Mouse (Mus musculus) left cerebral cortex, postnatal 25 days (tissue): ENCODE results near the gene C130060K24Rik. TPM values are rescaled to one million over a fixed set of nuclear protein-coding genes. Genes with fewer than 3 reads are reported as not detected.

Experiments used
- DNase-seq, 2 experiments: peaks; one replicate each; pipeline ENCODE4 v3.0.0; 2022; ENCODE audit warnings: low spot score in 2 of 2, mixed read lengths in 1 of 2
- intact Hi-C: fragments of 180-260 bp; cut with DNase I; formaldehyde crosslinking; loops from one replicate; pipeline ENCODE4 v1.15.1; 2025
- total RNA-seq, 2 experiments: library from RNA; stranded (reverse); gene quantifications; 2 replicates each; pipeline ENCODE4 v1.2.3; 2021

The C130060K24Rik gene
- total RNA-seq, result under 1 TPM; 0.43 to 0.87 TPM

GRCm38 (mm10) chr6:65380918-65381772 is at the start of gene C130060K24Rik:
C130060K24Rik (plus strand) TSS chr6:65381105.
- peak; percentile 1 to 4 for DNase-seq
- intact Hi-C loops, result no loop called here

DNA sequence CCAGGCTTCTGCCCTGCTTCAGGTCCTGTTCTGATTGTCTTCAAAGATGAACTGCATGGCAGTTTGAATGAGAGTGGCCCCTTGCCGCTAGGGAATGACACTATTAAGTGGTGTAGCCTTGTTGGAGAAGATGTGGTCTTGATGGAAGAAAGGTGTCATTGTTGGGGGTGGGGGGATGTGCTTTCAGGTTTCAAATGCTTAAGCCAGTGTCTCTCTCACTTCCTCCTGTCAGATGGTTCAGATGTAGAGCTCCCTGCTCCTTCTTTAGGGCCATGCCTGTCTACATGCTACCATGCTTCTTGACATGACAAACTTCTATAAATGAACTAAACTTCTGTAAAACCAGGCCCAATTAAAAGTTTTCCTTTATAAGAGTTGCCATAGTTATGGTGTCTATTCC is 46.7 kb upstream of the C130060K24Rik start:
- DNase-seq, result no peak
- intact Hi-C loops, result no loop called here

- intact Hi-C loops, result no loop called here
- no peak for DNase-seq
These were observed 41.5 kb upstream of the C130060K24Rik start for GRCm38 (mm10) chr6:65339391-65339790.

DNA sequence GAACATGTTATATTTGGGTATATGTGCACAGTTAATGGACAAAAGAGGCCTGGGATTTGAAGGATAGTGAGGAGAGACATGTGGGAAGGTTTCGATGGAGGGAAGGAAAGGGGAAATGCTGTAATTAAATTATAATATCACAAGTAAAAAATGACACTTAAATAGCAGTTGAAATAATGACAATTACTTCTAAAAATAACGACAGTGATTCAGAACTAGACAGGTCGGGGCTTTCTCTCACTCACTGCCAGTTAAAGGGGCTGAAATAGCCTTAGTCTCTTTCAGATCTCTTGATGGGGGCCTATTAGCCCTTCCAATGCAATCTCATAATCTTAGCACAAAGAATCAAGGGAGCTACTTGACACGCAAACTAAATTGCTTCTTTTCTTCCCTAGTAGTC is 39.5 kb upstream of the C130060K24Rik start:
- intact Hi-C loops, result no loop called here
- DNase-seq, result no peak

GRCm38 (mm10) chr6:65347736-65348135 is 33.2 kb upstream of the C130060K24Rik start:
- intact Hi-C loops, result no loop called here
- no peak for DNase-seq

DNA sequence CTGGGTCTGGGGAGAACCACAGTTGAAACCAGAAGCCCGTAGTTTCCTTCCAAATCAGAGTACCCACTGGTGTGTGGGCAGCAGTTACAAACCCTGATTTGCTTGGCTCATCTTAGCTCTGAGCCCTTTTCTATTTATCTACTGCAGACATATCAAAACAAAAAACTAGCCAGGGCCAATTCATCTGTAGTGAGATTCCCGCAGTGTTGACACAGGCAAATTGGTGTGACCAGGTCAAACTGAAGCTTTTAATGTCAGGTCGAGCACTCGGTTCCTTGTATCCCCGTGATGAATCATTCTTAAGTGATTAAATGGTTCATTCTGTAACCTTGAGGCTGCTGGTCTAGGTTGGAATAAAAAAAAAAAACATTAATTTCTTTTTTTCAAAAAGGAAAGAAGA is 32.6 kb upstream of the C130060K24Rik start:
- no peak for DNase-seq
- intact Hi-C loops, result no loop called here

DNA sequence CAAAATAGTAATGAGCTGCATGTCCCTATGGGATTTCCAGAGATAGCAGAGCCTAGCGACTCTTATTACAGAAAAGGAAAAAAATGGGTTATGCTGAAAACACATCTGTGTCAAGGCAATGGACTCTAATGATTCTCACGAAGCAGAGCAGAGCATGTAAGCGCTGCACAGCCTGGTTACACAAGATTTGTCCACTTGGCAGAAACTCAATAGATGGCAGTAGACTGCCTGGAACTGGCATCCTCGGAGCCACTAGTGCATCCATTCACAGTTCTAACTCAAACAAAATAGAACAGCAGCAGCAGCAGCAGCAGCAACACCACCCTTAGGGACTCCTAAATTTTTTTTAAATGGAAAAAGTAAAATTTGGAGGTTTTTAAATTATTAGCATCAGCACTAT is 29.3 kb upstream of the C130060K24Rik start:
- intact Hi-C loops, result no loop called here
- DNase-seq, result no peak

DNA sequence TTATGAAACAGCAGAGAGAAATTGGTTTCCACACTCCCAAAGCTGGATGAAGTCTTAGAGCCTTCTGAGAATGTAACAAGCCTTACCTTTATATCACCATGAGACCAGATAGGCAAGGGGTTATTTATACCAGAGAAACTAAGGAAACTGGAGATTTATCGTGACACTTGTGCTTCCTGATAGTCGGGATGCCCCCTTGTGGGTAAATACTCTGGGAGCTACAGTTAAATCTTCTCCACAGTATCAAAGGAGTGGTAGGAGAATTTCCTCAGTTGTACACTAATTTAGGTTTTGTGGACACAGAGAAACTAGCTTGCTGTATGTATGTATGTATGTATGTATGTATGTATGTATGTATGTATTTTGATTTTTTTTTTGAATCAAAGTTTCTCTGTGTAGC is 5.0 kb upstream of the C130060K24Rik start:
- no peak for DNase-seq
- intact Hi-C loops, result no loop called here

DNA sequence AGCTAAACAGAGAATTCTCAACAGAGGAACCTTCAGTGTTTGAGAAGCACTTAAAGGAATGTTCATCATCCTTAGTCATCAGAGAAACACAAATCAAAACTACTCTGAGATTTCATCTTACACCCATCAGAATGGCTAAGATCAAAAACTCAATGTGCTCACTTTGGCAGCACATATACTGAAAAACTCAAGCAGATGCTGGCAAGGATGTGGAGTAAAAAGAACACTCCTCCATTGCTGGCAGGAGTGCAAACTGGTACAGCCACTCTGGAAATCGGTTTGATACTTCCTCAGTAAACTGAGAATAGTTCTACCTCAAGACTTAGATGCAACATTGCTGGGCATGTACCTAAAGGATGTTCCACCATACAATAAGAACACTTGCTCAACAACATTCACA is 41.0 kb downstream of the C130060K24Rik start:
- DNase-seq, result peak in 1 of 2 experiments; percentile 53
- intact Hi-C loops, result no loop called here

- intact Hi-C loops, result no loop called here
- DNase-seq, result peak in 1 of 2 experiments; percentile 45
These were observed 46.2 kb downstream of the C130060K24Rik start for GRCm38 (mm10) chr6:65427065-65427464.

DNA sequence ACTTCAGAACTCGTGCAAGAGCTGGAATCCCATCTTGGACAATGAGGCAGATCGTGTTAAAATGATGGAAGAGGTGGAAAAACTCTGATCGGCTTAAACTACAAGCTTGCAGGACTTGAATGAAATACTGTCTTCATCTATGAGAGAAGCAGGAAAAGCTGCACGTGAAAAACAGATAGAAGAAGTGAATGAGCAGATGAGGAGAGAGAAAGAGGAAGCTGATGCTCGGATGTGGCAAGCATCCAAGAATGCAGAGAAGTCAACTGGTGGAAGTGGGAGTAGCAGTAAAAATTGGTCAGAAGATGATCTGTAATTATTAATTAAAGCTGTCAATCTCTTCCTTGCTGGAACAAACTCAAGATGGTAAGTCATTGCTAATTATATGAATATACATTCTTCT is 52.3 kb downstream of the C130060K24Rik start:
- no peak for DNase-seq
- intact Hi-C loops, result no loop called here

DNA sequence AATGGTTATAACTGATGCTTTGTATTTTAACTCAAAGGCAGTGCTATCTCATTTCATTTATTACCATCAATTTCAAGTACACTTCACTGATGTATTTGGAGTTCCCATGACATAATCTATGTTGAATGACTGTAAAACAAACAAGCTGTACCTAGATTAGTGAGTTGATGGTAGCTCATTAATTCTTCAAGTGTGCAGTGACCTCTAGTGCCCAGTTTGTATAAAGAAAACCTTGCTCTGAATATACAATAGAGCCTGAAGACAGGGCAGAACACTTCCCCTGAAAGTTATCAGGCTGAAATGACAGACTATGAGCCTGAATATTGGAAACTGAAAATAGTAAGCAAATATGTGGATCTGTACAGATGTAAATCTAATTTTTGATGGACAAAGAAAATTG is 72.6 kb downstream of the C130060K24Rik start:
- intact Hi-C loops, result loop anchor here (1.0 kb wide), 1 partner anchor 327 kb away; no protein-coding TSS in a partner anchor
- DNase-seq, result peak; percentile 32 to 61

DNA sequence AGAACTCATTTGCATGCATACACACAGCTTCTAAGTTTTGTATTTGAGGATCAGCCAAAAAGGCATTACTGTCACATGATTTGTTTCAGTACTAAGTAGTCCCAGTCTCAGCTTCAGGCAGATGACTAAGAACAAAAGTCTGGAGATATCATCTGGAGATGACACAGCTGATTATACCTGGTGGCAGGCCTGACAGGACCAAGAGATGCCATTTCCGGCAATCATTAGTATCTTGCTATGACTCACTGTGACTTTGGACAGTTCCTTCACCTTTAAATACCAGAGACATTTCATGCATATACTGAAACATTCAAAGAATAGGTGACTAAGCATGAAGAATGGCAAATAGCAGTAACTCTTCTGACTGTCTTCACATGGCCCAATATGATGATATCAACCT is 84.4 kb downstream of the C130060K24Rik start:
- intact Hi-C loops, result no loop called here
- no peak for DNase-seq

DNA sequence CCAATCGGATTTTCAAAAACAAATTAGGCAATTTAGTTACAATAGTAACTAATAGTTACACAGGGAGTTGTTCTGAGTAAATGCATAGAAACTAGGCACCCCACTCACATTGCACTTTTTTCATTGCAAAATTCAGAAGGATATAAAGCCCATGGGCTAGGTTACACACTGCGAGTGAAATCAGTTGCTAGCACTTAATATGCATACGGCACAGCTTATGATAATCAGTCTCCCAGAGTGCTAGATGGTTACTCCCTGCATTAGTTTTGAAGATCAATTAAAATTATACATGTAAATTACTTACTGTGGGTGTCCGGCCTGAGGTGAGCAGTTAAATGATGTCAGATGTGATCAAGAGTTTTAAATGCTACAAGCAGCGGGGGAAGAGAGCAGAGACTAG is 89.4 kb downstream of the C130060K24Rik start:
- DNase-seq, result no peak
- intact Hi-C loops, result no loop called here

DNA sequence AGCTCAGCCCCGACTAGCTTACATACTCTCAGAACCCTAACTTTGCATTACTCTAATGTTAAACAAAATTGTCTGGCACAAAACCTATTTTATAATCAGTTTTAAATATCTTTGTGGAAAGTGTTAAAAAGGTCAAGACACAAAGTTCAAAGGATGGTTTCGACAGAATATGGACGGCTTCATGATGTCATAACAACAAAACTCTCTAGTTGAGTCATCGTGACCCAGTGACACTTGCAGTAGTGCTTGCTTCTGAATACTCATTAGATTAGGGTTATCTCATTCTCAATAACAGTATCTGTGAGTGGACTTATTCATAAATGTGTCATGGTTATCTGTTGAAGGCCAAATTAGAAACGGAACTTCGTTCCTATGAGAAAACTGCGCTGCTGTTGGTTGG is 91.5 kb downstream of the C130060K24Rik start:
- intact Hi-C loops, result no loop called here
- DNase-seq, result no peak

GRCm38 (mm10) chr6:65498786-65499185 is 117.9 kb downstream of the C130060K24Rik start:
- no peak for DNase-seq
- intact Hi-C loops, result no loop called here

Other genes starting within 250 kb of the C130060K24Rik start
- gene Hpgds, start 236.2 kb upstream of the C130060K24Rik start, total RNA-seq, result 1 to 10 TPM; 3.6 to 3.9 TPM
- under 1 TPM in 1 of 2 experiments, not detected in 1; 0.27 TPM for gene Tnip3, start 144.2 kb downstream of the C130060K24Rik start, total RNA-seq